Mouse (Mus musculus) gastrocnemius, postnatal 4 days (tissue): ENCODE results near the gene Lsm2. TPM values are rescaled to one million over a fixed set of nuclear protein-coding genes. Genes with fewer than 3 reads are reported as not detected.
"Not testable (repeated sequence)": the region's sequence is repeated elsewhere in the genome, so short reads cannot be mapped to it uniquely, and the experiment has no call there.

Experiments used
- DNase-seq, 2 experiments: peaks; one replicate each; pipeline ENCODE4 v3.0.0; 2021 to 2022; ENCODE audit warnings: low spot score in 2 of 2, mixed read lengths in 2 of 2
- total RNA-seq, 2 experiments: library from RNA; stranded (reverse); gene quantifications; 2 replicates each; pipeline ENCODE4 v1.2.3; 2021

The Lsm2 gene
- total RNA-seq, 2 experiments from 2014 or later, result 31.8 to 32.4 TPM

- DNase-seq, result no peak
These were observed 1.0 kb upstream of the Lsm2 start for GRCm38 (mm10) chr17:34980655-34981054.

- DNase-seq, result no peak
These were observed 666 bp downstream of the Lsm2 start for GRCm38 (mm10) chr17:34982328-34982727.

- no peak for DNase-seq
These were observed 2.6 kb downstream of the Lsm2 start for GRCm38 (mm10) chr17:34984218-34984617.

GRCm38 (mm10) chr17:34994751-34995150 is 13.1 kb downstream of the Lsm2 start:
- DNase-seq, result no peak

- DNase-seq, result not testable (repeated sequence)
These were observed 13.5 kb downstream of the Lsm2 start for GRCm38 (mm10) chr17:34995192-34995591.

- not testable (repeated sequence) for DNase-seq
These were observed 14.3 kb downstream of the Lsm2 start for GRCm38 (mm10) chr17:34995927-34996326.

- no peak for DNase-seq
These were observed 14.9 kb downstream of the Lsm2 start for GRCm38 (mm10) chr17:34996411-34997141.

GRCm38 (mm10) chr17:34997142-34997483 is 15.5 kb downstream of the Lsm2 start:
- no peak for DNase-seq

- no peak for DNase-seq
These were observed 17.1 kb downstream of the Lsm2 start for GRCm38 (mm10) chr17:34998526-34999430.

GRCm38 (mm10) chr17:34999871-35000716 is 18.4 kb downstream of the Lsm2 start:
- DNase-seq, result not testable (repeated sequence)

- peak; percentile 83 to 89 for DNase-seq
These were observed 19.2 kb downstream of the Lsm2 start, which contains the start of gene Vars for GRCm38 (mm10) chr17:35000717-35001451. Vars (plus strand) TSS chr17:35000987.

GRCm38 (mm10) chr17:35001452-35002152 is 19.9 kb downstream of the Lsm2 start:
- peak in 1 of 2 experiments; percentile 50 for DNase-seq

GRCm38 (mm10) chr17:35002153-35002865 is 20.6 kb downstream of the Lsm2 start:
- DNase-seq, result no peak

- no peak for DNase-seq
These were observed 21.6 kb downstream of the Lsm2 start for GRCm38 (mm10) chr17:35003022-35003838.

GRCm38 (mm10) chr17:35004075-35004717 is 22.5 kb downstream of the Lsm2 start:
- DNase-seq, result no peak

- no peak for DNase-seq
These were observed 23.5 kb downstream of the Lsm2 start for GRCm38 (mm10) chr17:35005158-35005557.

- not testable (repeated sequence) for DNase-seq
These were observed 24.2 kb downstream of the Lsm2 start for GRCm38 (mm10) chr17:35005902-35006301.
